Mouse (Mus musculus) intestine, embryonic 16.5 days (tissue): ENCODE results near the gene Ccer2. TPM values are rescaled to one million over a fixed set of nuclear protein-coding genes. Genes with fewer than 3 reads are reported as not detected.

ENCODE experiments used
- ATAC-seq: fragments of 200-750 bp; cut with Nextera tagmentation; 2 replicates; pipeline ENCODE4 v1.8.0; 2017; ENCODE audit warnings: moderate TSS enrichment, moderate library complexity
- H3K27ac ChIP-seq: fragments of 300-500 bp; sonication (generic); 2 replicates; pipeline ENCODE4 v1.5.1; 2014; ENCODE audit warnings: mild to moderate bottlenecking, low read length
- H3K27me3 ChIP-seq: fragments of 300-500 bp; sonication (generic); replicated peaks from 2 replicates; pipeline ENCODE4 v1.6.1; 2014; ENCODE audit warnings: low read length, control low read depth, mixed read lengths; ENCODE audit not compliant: control insufficient read depth, insufficient read depth
- H3K36me3 ChIP-seq: fragments of 300-500 bp; sonication (generic); 2 replicates; pipeline ENCODE4 v1.6.1; 2014; ENCODE audit warnings: low read length, control low read depth; ENCODE audit not compliant: control insufficient read depth, insufficient read depth
- H3K4me1 ChIP-seq: fragments of 300-500 bp; sonication (generic); 2 replicates; pipeline ENCODE4 v1.6.1; 2014; ENCODE audit warnings: low read length, control low read depth, mixed read lengths; ENCODE audit not compliant: control insufficient read depth, insufficient read depth
- H3K4me2 ChIP-seq: fragments of 300-500 bp; sonication (generic); 2 replicates; pipeline ENCODE4 v1.6.1; 2014; ENCODE audit warnings: low read depth, low read length, control low read depth
- H3K4me3 ChIP-seq: fragments of 300-500 bp; sonication (generic); 2 replicates; pipeline ENCODE4 v1.5.1; 2014; ENCODE audit warnings: mild to moderate bottlenecking, low read length
- H3K9ac ChIP-seq: fragments of 300-500 bp; sonication (generic); 2 replicates; pipeline ENCODE4 v1.6.1; 2014; ENCODE audit warnings: low read depth, low read length
- H3K9me3 ChIP-seq: fragments of 300-500 bp; sonication (generic); 2 replicates; pipeline ENCODE4 v1.6.1; 2016; ENCODE audit warnings: low read length, control low read depth; ENCODE audit not compliant: control insufficient read depth
- WGBS: fragments of 180-500 bp; shearing (Covaris S2); extraction: QIAGEN DNeasy Blood & Tissue Kit; methylation state at CpG from one replicate; pipeline ENCODE4 v1.1.7; 2014; 5-methylcytosine and 5-hydroxymethylcytosine counted together
- polyA plus RNA-seq: library from polyadenylated mRNA; unstranded; fragments of >200 nt; fragmentation: Nextera tagmentation; extraction: Ambion mirVana; gene quantifications from 2 replicates; pipeline ENCODE4 v1.2.1, GENCODE M21; 2015

The Ccer2 gene
- polyA plus RNA-seq, 1 experiment from 2014 or later = not detected

DNA sequence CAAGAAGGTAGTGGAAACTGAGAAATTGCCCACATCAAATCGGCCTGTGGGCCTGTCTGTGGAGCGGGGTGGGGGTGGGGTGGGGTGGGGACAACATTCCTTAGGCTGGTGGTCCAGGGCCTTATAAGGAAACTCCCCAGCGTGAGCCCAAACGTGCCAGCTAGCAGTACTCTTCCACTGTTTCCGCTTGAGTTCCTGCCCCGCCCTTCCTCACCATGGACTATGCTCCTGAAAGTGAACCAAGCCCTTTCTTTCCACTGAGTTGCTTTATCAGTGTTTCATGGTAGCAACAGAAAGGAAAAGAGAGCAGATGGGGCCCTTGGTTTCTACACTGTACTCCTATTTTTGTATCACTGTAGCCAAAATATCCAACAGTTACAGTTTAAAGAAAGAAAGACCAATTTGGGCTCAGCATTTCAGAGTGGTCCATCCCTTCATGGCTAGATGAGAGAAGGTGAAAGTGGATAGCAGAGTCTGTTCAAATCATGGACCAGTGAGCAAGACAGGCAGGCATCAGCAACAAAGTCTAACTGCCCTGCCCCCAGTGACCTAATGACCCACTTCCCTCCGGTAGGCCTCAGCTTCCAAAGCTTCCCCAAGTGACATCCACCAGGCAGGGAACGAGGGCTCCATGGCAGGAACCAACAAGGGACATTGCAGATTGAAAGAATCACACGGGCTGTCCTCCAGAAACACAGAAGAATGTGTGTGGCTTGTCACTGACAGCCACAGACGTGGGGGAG lies 47.0 kb downstream of the Ccer2 start:
- no peaks in the 10 kb centered on the region for H3K27me3 ChIP-seq
- H3K27ac ChIP-seq = peak overlapping the region; percentile 100
- peak overlapping the region; percentile 64 for H3K9ac ChIP-seq
- no peaks in the 10 kb centered on the region for H3K9me3 ChIP-seq
- peak; percentile 83 for ATAC-seq
- WGBS = 4% methylated on average over 10 of the region's 10 CpGs
- peaks cover 38% of the 10 kb centered on the region for H3K4me1 ChIP-seq
- H3K4me2 ChIP-seq = peak overlapping the region; percentile 55
- H3K4me3 ChIP-seq = peak overlapping the region; percentile 16; the same call in 1 of the 2 replicates
- H3K36me3 ChIP-seq = no peaks in the 10 kb centered on the region

DNA sequence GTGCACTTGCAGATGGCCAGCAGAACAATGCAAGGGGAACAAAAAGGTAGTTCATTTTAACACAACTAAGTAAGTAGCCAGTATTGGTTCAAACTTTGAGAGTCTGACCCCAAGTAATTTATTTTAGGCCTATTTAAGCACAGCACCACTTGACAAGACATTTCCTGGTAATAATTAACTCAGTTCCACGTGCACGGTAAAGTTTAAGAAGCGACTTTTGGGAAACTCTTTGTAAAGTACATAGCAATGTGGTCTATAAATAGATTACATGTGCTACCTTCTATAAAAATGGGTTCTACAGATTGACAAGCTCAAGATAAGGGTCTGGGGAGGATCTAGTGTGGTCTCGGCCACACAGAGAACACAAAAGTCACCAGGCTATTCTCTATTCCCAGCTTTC lies 47.8 kb downstream of the Ccer2 start:
- peak; percentile 14; the same call in 1 of the 2 replicates for ATAC-seq
- Histone ChIP-seq H3K4me1 (peaks cover 39% of the 10 kb centered on the region), H3K36me3 (no peaks in the 10 kb centered on the region), H3K4me2 (peak overlapping the region; percentile 55), H3K27ac (peak overlapping the region; percentile 100), H3K9me3 (no peaks in the 10 kb centered on the region), H3K9ac (peak overlapping the region; percentile 64), H3K4me3 (no peak overlapping the region), H3K27me3 (no peaks in the 10 kb centered on the region)
- 27% methylated on average over 4 of the region's 4 CpGs for WGBS

- WGBS = 72% methylated on average over 4 of the region's 4 CpGs
- no peak overlapping the region for H3K27ac ChIP-seq
- no peak for ATAC-seq
Measured at GRCm38 (mm10) chr7:28806869-28807268, 50.9 kb downstream of the Ccer2 start.

DNA sequence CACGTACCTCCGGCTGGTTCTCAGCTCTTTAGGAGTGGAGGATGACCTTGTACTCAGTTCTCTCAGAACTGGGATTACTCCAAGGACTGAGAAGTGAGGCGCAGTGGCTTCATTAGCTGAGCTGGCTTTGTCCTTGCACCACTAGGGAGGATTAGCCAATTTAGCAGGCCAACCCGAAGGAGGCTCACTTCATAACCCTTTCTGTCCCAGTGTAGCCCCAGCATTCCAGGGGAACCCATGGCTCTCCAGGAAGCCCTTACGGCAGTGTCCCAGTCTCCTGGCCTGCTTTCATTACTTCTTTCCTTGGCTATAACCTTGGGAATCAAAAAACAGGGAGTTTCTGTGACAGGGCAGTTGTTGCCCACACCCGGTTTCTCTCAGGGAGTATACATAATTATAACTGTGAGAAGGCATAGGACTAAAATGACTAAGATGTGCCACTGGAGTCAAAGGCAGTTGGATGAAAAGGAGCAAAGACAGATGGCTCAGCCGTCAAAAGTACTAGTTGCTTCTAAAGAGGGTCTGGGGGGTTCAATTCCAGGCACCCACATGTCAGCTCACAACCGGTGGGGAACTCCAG lies 51.8 kb downstream of the Ccer2 start:
- WGBS = 43% methylated on average over 8 of the region's 8 CpGs
- Histone ChIP-seq H3K4me3 (peak overlapping the region; percentile 73), H3K9ac (peak overlapping the region; percentile 96), H3K27ac (peak overlapping the region; percentile 99), H3K27me3 (no peaks in the 10 kb centered on the region), H3K4me1 (peaks cover 26% of the 10 kb centered on the region), H3K36me3 (no peaks in the 10 kb centered on the region), H3K9me3 (no peaks in the 10 kb centered on the region), H3K4me2 (peak overlapping the region; percentile 95)
- no peak for ATAC-seq

More at GRCm38 (mm10) chr7:28806869-28807268, 50.9 kb downstream of the Ccer2 start:
- H3K4me3 ChIP-seq = no peak overlapping the region
- H3K4me1 ChIP-seq = peaks cover 30% of the 10 kb centered on the region
- H3K27me3 ChIP-seq = no peaks in the 10 kb centered on the region
- H3K9me3 ChIP-seq = no peaks in the 10 kb centered on the region
- no peak overlapping the region for H3K9ac ChIP-seq
- no peak overlapping the region for H3K4me2 ChIP-seq
- H3K36me3 ChIP-seq = no peaks in the 10 kb centered on the region

DNA sequence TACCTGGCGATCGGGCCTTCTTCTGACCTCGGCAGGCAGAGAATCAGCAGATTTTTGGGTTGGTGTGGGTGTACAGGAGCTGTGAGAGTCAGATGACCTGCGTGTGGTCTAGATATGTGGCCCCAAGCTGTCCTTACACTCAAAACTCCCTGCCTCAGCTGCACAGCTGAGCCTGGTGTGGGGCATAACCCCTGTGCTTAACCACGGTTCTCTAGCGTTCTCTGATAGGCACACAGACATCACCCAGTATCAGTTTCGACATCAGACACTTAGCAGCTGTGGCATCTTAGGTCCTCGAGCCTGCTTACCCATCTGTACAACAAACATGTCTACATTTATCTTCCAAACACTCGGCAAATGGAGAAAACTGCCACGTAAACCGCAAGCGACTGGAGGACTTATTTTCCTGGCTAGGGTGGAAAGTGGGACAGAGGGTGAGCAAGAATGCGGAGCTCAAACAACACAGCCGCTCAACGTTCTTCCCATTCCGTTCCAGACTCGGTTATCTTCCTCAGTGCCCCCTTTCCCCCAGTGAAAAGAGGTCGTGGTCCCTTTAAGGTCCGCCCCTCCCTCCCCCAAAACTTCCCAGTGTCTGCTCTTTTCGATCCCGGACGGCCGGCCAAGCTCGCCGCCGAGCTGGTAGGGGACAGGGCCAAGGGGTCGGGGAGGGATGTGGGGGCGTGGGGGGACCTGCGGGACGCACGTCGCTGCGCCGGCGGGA lies 52.4 kb downstream of the Ccer2 start, which contains the start of gene Hnrnpl:
Gene Hnrnpl (plus strand): TSS at position 321 of the 721 bp plus-strand sequence.
- Histone ChIP-seq H3K4me3 (peak within 1 kb of the TSS; percentile 73), H3K36me3 (peaks cover 6% of the 10 kb centered on the region; the same call in 1 of the 2 replicates), H3K27me3 (no peaks in the 10 kb centered on the region), H3K4me1 (peaks cover 26% of the 10 kb centered on the region), H3K9me3 (no peaks in the 10 kb centered on the region), H3K4me2 (peak within 1 kb of the TSS; percentile 95), H3K9ac (peak within 1 kb of the TSS; percentile 96), H3K27ac (peak within 1 kb of the TSS; percentile 99)
- 3% methylated on average over 35 of the region's 35 CpGs for WGBS
- ATAC-seq = peak; percentile 8

Other genes starting within 250 kb of the Ccer2 start
- gene Ifnl2, start 245.7 kb upstream of the Ccer2 start, polyA plus RNA-seq = not detected in 2 replicates
- gene Ifnl3, start 233.3 kb upstream of the Ccer2 start, polyA plus RNA-seq = not detected in 2 replicates
- 94.3 and 150 TPM in 2 replicates for gene Sycn, start 215.3 kb upstream of the Ccer2 start, polyA plus RNA-seq
- gene Nccrp1, start 208.9 kb upstream of the Ccer2 start, polyA plus RNA-seq = 0.09 and 0.20 TPM in 2 replicates
- gene Samd4b, start 158.0 kb upstream of the Ccer2 start, polyA plus RNA-seq = 7.8 and 9.7 TPM in 2 replicates
- gene Pak4, start 158.0 kb upstream of the Ccer2 start, polyA plus RNA-seq = 51.2 and 55.4 TPM in 2 replicates
- not detected in 2 replicates for gene Acp7, start 124.8 kb upstream of the Ccer2 start, polyA plus RNA-seq
- gene Fbxo27, start 63.3 kb upstream of the Ccer2 start, polyA plus RNA-seq = 2.1 and 3.0 TPM in 2 replicates
- 5.1 and 6.1 TPM in 2 replicates for gene Fbxo17, start 39.4 kb upstream of the Ccer2 start, polyA plus RNA-seq
- gene Mrps12, start 14.4 kb upstream of the Ccer2 start, polyA plus RNA-seq = 134 and 146 TPM in 2 replicates
- 25.2 and 28.0 TPM in 2 replicates for gene Sars2, start 14.2 kb upstream of the Ccer2 start, polyA plus RNA-seq
- 71.9 and 77.6 TPM in 2 replicates for gene Sirt2, start 10.6 kb downstream of the Ccer2 start, polyA plus RNA-seq
- 46.2 and 49.1 TPM in 2 replicates for gene Nfkbib, start 11.3 kb downstream of the Ccer2 start, polyA plus RNA-seq
- 5.2 and 5.9 TPM in 2 replicates for gene Rinl, start 32.8 kb downstream of the Ccer2 start, polyA plus RNA-seq
- 142 and 146 TPM in 2 replicates for gene Hnrnpl, start 52.4 kb downstream of the Ccer2 start, polyA plus RNA-seq
- 347 and 378 TPM in 2 replicates for gene Ech1, start 69.0 kb downstream of the Ccer2 start, polyA plus RNA-seq
- 2,407 and 2,590 TPM in 2 replicates for gene Lgals4, start 77.7 kb downstream of the Ccer2 start, polyA plus RNA-seq
- gene Lgals7, start 107.7 kb downstream of the Ccer2 start, polyA plus RNA-seq = 0.56 and 0.97 TPM in 2 replicates
- gene Capn12, start 125.2 kb downstream of the Ccer2 start, polyA plus RNA-seq = 0.29 and 0.39 TPM in 2 replicates
- 402 and 447 TPM in 2 replicates for gene Actn4, start 206.2 kb downstream of the Ccer2 start, polyA plus RNA-seq
- 355 and 362 TPM in 2 replicates for gene Eif3k, start 225.7 kb downstream of the Ccer2 start, polyA plus RNA-seq
- gene Map4k1, start 225.9 kb downstream of the Ccer2 start, polyA plus RNA-seq = 6.9 and 7.3 TPM in 2 replicates